ENCODE assay signal across 21 mouse cellular contexts in the genomic region with DNA sequence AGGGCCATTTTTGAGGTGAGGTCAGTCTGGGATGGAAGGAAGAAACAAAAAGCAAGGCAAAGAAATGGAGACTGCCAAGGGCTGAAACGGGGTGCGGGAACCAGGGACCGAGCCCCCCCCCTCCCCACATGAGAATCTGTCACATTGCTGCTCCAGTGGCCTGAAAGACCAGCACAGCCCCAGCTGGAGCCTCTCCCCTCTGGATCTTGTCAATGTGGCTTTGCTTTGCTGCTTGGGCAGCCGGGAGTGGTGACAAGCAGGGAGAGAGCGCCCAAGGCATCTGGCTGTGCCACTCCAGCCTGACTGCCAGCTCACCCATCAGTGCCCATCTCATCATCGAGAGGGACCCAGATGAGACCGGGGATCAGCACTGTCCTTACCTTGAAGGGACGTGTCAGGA. TPM values are rescaled to one million over a fixed set of nuclear protein-coding genes. Genes with fewer than 3 reads are reported as not detected.
DNase-seq lines count a peak whose midpoint lies in the region; ATAC-seq and TF ChIP-seq lines count a peak whose summit lies in the region.
"Had no signal": no experiment of that assay in that cellular context is flagged by ENCODE, and none has a peak within 500 bp of the region (broad histone marks: within the 10 kb centered on the region; RNA-seq: fewer than 3 reads in every experiment).

No protein-coding gene starts in this region.

- peaks cover 36% of the 10 kb centered on the region for H3K4me1 ChIP-seq in neural tube, embryonic 13.5 days (replicated peaks)
- no peaks in the 10 kb centered on the region for H3K4me1 ChIP-seq in midbrain, postnatal 0 days (ENCODE audit: insufficient read depth, low read length)
- no peaks in the 10 kb centered on the region for H3K4me1 ChIP-seq in thymus, adult 2 months (replicated peaks; ENCODE audit: control insufficient read depth, insufficient read depth, low read length)
- H3K4me1 ChIP-seq: liver, embryonic 12.5 days had no signal

- TF ChIP-seq POLR2A in thymus, adult 2 months (IDR thresholded peaks at IDR 0.05; ENCODE audit: control insufficient read depth, extremely low read depth, insufficient read depth, low read length, poor library complexity): no peak

- no peak overlapping the region for H3K4me3 ChIP-seq in neural tube, embryonic 13.5 days
- H3K4me3 ChIP-seq in midbrain, postnatal 0 days (ENCODE audit: low read depth, low read length): no peak overlapping the region
- H3K4me3 ChIP-seq in thymus, adult 2 months (ENCODE audit: control insufficient read depth, insufficient read depth, low read length): no peak overlapping the region
- H3K4me3 ChIP-seq: embryonic facial prominence, embryonic 13.5 days; heart, embryonic 12.5 days; limb, embryonic 10.5 days; liver, embryonic 12.5 days; neural tube, embryonic 12.5 days had no signal

- peak overlapping the region; percentile 56 for H3K27ac ChIP-seq in neural tube, embryonic 13.5 days (replicated peaks)
- no peak overlapping the region for H3K27ac ChIP-seq in midbrain, postnatal 0 days (ENCODE audit: low read depth, low read length)
- H3K27ac ChIP-seq in thymus, adult 2 months (ENCODE audit: control insufficient read depth, insufficient read depth, low read length): no peak overlapping the region
- H3K27ac ChIP-seq: embryonic facial prominence, embryonic 13.5 days; limb, embryonic 10.5 days; liver, embryonic 12.5 days; neural tube, embryonic 12.5 days had no signal

- no peaks in the 10 kb centered on the region for H3K36me3 ChIP-seq in neural tube, embryonic 13.5 days
- no peaks in the 10 kb centered on the region for H3K36me3 ChIP-seq in midbrain, postnatal 0 days (ENCODE audit: insufficient read depth, low read length)
- no peaks in the 10 kb centered on the region for H3K36me3 ChIP-seq in thymus, adult 2 months (ENCODE audit: control insufficient read depth, insufficient read depth, low read length)
- H3K36me3 ChIP-seq: embryonic facial prominence, embryonic 13.5 days; heart, embryonic 12.5 days; limb, embryonic 10.5 days; liver, embryonic 12.5 days; neural tube, embryonic 12.5 days had no signal

- H3K9ac ChIP-seq in neural tube, embryonic 13.5 days: no peak overlapping the region
- no peak overlapping the region for H3K9ac ChIP-seq in midbrain, postnatal 0 days (replicated peaks; ENCODE audit: low read length, poor library complexity, severe bottlenecking)
- H3K9ac ChIP-seq: embryonic facial prominence, embryonic 13.5 days; heart, embryonic 12.5 days; liver, embryonic 12.5 days; neural tube, embryonic 12.5 days had no signal

- H3K9me3 ChIP-seq in neural tube, embryonic 13.5 days: no peaks in the 10 kb centered on the region
- H3K9me3 ChIP-seq in midbrain, postnatal 0 days (ENCODE audit: low read length): no peaks in the 10 kb centered on the region
- H3K9me3 ChIP-seq: embryonic facial prominence, embryonic 13.5 days; heart, embryonic 12.5 days; limb, embryonic 10.5 days; liver, embryonic 12.5 days; neural tube, embryonic 12.5 days had no signal

- no peak for TF ChIP-seq CTCF in midbrain, postnatal 0 days (IDR thresholded peaks at IDR 0.05)
- no peak for TF ChIP-seq CTCF in thymus, adult 2 months (IDR thresholded peaks at IDR 0.05; ENCODE audit: borderline replicate concordance, control insufficient read depth, extremely low read depth, insufficient read depth, low read length, poor library complexity)

- peaks cover 43% of the 10 kb centered on the region for H3K27me3 ChIP-seq in neural tube, embryonic 13.5 days
- H3K27me3 ChIP-seq in midbrain, postnatal 0 days (ENCODE audit: insufficient read depth, low read length): no peaks in the 10 kb centered on the region
- H3K27me3 ChIP-seq in thymus, adult 2 months (ENCODE audit: control insufficient read depth, insufficient read depth, low read length): no peaks in the 10 kb centered on the region; the same call in 1 of the 2 replicates

- WGBS in neural tube, embryonic 13.5 days: 75% methylated on average over 8 of the region's 8 CpGs
- WGBS in midbrain, postnatal 0 days: 80% methylated on average over 8 of the region's 8 CpGs
- WGBS in thymus, adult 2 months: 88% methylated on average over 8 of the region's 8 CpGs

- no peak overlapping the region for H3K4me2 ChIP-seq in neural tube, embryonic 13.5 days
- no peak overlapping the region for H3K4me2 ChIP-seq in midbrain, postnatal 0 days (ENCODE audit: low read depth, low read length, poor library complexity, severe bottlenecking)
- H3K4me2 ChIP-seq: embryonic facial prominence, embryonic 13.5 days; heart, embryonic 12.5 days; liver, embryonic 12.5 days; neural tube, embryonic 12.5 days had no signal

- ATAC-seq in cerebellum, adult (ENCODE audit: insufficient number of reproducible peaks, low FRiP score, low TSS enrichment): no peak
- no peak for ATAC-seq in neural tube, embryonic 13.5 days (ENCODE audit: low read depth)
- ATAC-seq in midbrain, postnatal 0 days (ENCODE audit: low FRiP score): no peak
- no peak for ATAC-seq in monocyte, adult 5-6 weeks (replicated peaks; ENCODE audit: insufficient number of reproducible peaks, low FRiP score, low TSS enrichment, poor library complexity, severe bottlenecking)
- ATAC-seq: forebrain, embryonic 14.5 days; liver, embryonic 12.5 days had no signal

- DNase-seq in cerebellum, postnatal 10 days: peak; percentile 58 to 70
- DNase-seq in neural tube, embryonic 10.5 days (ENCODE audit: extremely low spot score, low spot score): no peak
- peak; percentile 34 for DNase-seq in midbrain, postnatal 0 days (ENCODE audit: low spot score)
- DNase-seq in thymus, adult 2 months: no peak
- no peak for DNase-seq in spleen, postnatal 14 days (ENCODE audit: low spot score in 2 of 2)
- DNase-seq: adrenal gland, postnatal 14 days; cerebellum, adult 9-11 months; kidney, adult 2 months; spleen, adult 18-20 months had no signal

RNA-seq across cellular contexts. Expression of gene C1ql1, which starts 11.2 kb away (rescaled TPM):
- polyA plus RNA-seq in neural tube, embryonic 13.5 days (2015; fragmentation: Nextera tagmentation; extraction: Ambion mirVana): 1.9 and 2.0 TPM in 2 replicates
- total RNA-seq in midbrain, postnatal 0 days (2014; rRNA removed): 45.6 and 52.8 TPM in 2 replicates
- 15.8 and 16.9 TPM in 2 replicates for polyA plus RNA-seq in midbrain, postnatal 0 days (2015; fragmentation: Nextera tagmentation; extraction: Ambion mirVana)
- total RNA-seq in monocyte, adult 5-6 weeks (2017): not detected in 3 replicates
- polyA plus RNA-seq in thymus, adult 2 months (2012; rRNA removed): 0.08 and 0.20 TPM in 2 replicates
- total RNA-seq: CH12.LX; heart, postnatal 36 days; megakaryocyte-erythroid progenitor cell, adult 5-6 weeks had no signal

RNA-seq across cellular contexts. Expression of gene Kif18b, which starts 32.8 kb away (rescaled TPM):
- polyA plus RNA-seq in neural tube, embryonic 13.5 days (2015; fragmentation: Nextera tagmentation; extraction: Ambion mirVana): 1.7 and 2.5 TPM in 2 replicates
- total RNA-seq in midbrain, postnatal 0 days (2014; rRNA removed): 3.8 and 6.3 TPM in 2 replicates
- 0.46 and 0.60 TPM in 2 replicates for polyA plus RNA-seq in midbrain, postnatal 0 days (2015; fragmentation: Nextera tagmentation; extraction: Ambion mirVana)
- total RNA-seq in monocyte, adult 5-6 weeks (2017): 0.19 TPM in 1 of 3 replicates, not detected in the others
- 45.1 and 60.0 TPM in 2 replicates for polyA plus RNA-seq in thymus, adult 2 months (2012; rRNA removed)

RNA-seq across cellular contexts. Expression of gene Gfap, which starts 57.0 kb away (rescaled TPM):
- 0.11 and 0.24 TPM in 2 replicates for polyA plus RNA-seq in neural tube, embryonic 13.5 days (2015; fragmentation: Nextera tagmentation; extraction: Ambion mirVana)
- 19.5 and 36.4 TPM in 2 replicates for total RNA-seq in midbrain, postnatal 0 days (2014; rRNA removed)
- 20.6 and 24.3 TPM in 2 replicates for polyA plus RNA-seq in midbrain, postnatal 0 days (2015; fragmentation: Nextera tagmentation; extraction: Ambion mirVana)
- not detected in 3 replicates for total RNA-seq in monocyte, adult 5-6 weeks (2017)
- 0.94 and 1.1 TPM in 2 replicates for polyA plus RNA-seq in thymus, adult 2 months (2012; rRNA removed)
- total RNA-seq: CH12.LX had no signal

Comparison
In these comparisons a context has a peak if more than half of its experiments do, and no peak if none do; other contexts are left out.
1. DNase-seq: peak in cerebellum, postnatal 10 days (2 of 2) and midbrain, postnatal 0 days (single experiment); none in neural tube, embryonic 10.5 days (single experiment), thymus, adult 2 months (single experiment) and spleen, postnatal 14 days (0 of 2).
2. RNA of gene Kif18b, which starts 32.8 kb away (polyA plus RNA-seq): 45.1 to 60.0 TPM in thymus, adult 2 months; 1.7 to 2.5 TPM in neural tube, embryonic 13.5 days and 0.46 to 0.60 TPM in midbrain, postnatal 0 days; every median in the first group is over 10 times any median in the second.
3. RNA of gene Gfap, which starts 57.0 kb away (polyA plus RNA-seq): 20.6 to 24.3 TPM in midbrain, postnatal 0 days; 0.94 to 1.1 TPM in thymus, adult 2 months and 0.11 to 0.24 TPM in neural tube, embryonic 13.5 days; every median in the first group is over 10 times any median in the second.